Mouse (Mus musculus) frontal cortex, postnatal 36 days (tissue): ENCODE results near the gene Lims1.

Experiments
- DNase-seq, 2 experiments: peaks; one replicate each; pipeline ENCODE4 v3.0.0; 2022; ENCODE audit warnings: low spot score in 2 of 2

The Lims1 gene

DNA sequence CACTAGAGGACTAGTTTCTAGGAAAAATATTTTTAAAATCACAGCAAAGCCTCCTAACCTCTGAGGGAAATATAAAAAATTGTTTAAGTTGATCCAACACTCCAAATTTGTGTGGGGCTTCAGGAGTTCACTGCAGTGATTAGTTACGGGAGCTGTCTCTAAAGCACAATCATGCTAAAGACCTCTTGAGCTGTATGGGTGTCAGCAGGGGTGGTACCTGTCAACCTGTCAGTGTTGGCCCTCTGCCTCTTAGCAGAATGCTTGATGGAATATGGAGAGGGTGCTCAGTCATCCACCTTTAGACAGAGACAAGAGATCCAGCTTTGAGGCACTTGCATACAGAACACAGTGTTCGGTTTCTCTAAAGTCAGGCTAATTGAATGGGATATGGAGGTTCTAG lies 60.5 kb downstream of the Lims1 start:
- DNase-seq = no peak

DNA sequence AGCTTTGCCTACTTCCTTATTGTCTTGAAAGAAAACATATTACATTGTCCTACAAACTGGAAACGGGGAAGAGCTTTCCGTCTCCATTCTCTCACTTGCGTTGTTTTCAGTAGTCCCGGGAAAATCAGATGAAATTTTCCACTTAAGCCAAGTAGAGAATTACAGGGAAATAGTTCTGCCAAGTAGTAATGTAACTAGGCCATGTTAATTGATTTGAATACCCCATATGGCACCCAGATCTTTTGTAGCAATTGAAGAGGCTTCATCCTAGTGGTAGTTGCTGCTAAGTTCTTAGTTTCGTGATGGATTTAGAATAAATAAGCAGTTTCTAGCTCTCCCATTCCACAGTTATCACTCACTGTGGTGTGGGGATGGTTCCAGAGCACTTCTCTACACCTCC lies 62.4 kb downstream of the Lims1 start:
- DNase-seq = no peak

- no peak for DNase-seq
Observed at GRCm38 (mm10) chr10:58386997-58387396, 63.7 kb downstream of the Lims1 start.

- DNase-seq = no peak
Observed at GRCm38 (mm10) chr10:58388648-58389047, 65.4 kb downstream of the Lims1 start.

GRCm38 (mm10) chr10:58389151-58389550 lies 65.9 kb downstream of the Lims1 start:
- DNase-seq = no peak

DNA sequence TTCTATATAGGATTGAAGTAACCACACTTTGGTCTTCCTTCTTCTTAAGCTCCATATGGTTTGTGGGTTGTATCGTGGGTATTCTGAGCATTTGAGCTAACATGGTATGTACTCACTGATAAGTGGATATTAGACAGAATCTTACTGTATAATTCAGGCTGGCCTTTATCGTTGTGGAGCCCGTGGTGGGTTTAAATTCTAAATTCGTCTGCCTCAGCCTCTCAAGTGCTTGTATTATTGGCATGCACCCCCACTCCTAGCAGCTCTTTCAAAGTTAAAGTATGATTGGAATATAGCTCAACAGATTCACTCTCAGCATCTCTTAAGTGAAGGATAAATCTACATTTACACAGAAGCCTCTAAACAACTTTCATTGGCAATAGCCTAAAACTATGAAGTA lies 69.2 kb downstream of the Lims1 start:
- peak in 1 of 2 experiments; percentile 65 for DNase-seq

GRCm38 (mm10) chr10:58393026-58394014 lies 70.1 kb downstream of the Lims1 start:
- DNase-seq = no peak

DNA sequence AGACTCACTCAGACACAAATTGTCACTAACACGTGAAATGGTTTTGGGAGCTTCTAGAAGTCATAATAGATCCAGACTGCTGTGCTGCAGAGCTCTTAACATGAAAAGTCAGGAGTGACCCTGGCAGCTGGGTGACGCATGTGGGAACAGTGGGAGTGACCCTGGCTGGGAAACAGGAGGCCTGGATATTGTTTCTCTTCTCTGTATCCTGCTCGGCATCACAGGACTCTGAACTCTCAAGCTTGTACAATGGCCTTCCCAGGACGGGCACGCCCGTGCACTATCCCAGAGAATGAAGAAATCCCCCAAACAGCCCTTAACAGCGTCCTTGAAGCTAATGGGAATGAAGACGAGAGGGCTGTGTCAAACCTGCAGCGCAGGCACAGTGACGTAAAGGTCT lies 70.9 kb downstream of the Lims1 start:
- no peak for DNase-seq

GRCm38 (mm10) chr10:58395315-58395714 lies 72.0 kb downstream of the Lims1 start:
- no peak for DNase-seq

- no peak for DNase-seq
Observed at GRCm38 (mm10) chr10:58395723-58396122, 72.5 kb downstream of the Lims1 start.

DNA sequence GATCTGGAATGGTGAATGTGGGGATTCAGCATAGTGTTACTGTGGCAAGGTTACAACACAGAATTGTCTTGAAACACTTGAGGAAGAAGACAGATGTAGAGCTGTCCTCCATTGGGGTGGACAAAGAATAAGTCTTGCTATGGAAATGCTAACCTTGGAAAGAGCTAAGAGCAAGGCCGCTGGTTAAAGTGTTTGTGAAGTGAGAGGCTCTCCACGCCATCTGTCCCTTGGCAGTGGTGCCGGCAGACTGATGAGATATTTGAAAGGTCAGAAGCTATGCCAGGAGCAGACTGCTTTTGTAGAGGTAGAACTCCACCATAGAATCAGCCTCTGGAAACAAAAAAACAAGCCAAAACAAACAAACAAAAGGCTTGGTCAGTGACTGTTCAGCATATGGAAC lies 73.3 kb downstream of the Lims1 start:
- DNase-seq = no peak

DNA sequence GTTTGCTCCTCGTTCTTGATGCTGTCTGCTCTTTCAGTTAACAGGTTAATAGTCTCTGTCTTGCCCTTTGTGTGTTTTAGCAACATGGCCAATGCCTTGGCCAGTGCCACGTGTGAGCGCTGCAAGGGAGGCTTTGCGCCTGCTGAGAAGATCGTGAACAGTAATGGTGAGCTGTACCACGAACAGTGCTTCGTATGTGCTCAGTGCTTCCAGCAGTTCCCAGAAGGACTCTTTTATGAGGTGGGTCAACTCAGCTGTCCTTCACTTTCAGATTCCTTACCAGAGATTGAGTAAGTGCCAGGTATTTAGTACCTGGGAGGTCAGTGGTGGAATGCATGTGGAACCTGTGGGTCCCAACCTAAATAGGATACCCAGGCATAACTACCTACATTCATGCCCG lies 75.7 kb downstream of the Lims1 start:
- DNase-seq = no peak

DNA sequence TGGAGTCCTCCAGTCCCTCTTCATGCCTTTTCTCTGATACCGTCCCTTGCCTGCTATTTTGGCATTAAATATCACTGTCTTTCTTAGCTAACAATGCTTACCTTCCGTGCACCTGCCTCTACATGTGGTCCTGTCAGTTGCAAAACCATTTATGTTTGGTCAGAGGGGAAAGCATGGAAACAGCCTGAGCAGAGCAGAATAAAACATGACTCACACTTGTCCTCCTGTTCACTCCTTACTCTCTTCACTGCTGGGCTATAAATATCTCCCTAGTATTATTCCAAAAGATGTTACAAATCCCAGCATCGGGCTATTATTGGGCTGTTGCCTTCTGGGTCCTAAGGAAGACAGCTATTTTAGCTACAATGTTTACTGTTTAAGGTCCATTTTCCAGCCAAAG lies 78.6 kb downstream of the Lims1 start:
- no peak for DNase-seq

DNA sequence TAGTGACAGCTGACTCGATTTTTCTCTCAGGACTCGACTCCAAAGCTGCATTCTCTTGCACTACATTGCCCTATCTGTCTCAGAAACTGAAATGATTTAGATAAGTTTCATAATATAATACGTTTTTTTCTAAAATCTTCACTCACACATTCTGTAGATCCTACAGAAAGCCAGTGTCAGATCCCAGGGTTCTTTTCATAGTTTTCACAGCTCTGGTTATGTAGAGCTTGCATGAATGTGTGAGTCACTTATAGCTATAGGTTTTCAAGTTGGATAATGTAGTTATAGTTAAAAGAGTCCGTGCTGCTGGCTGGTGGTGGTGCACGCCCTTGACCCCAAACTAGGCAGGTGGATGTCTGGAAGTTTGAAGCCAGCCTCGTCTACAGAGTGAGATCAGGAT lies 81.4 kb downstream of the Lims1 start:
- no peak for DNase-seq

- no peak for DNase-seq
Observed at GRCm38 (mm10) chr10:58405285-58405948, 82.2 kb downstream of the Lims1 start.

DNA sequence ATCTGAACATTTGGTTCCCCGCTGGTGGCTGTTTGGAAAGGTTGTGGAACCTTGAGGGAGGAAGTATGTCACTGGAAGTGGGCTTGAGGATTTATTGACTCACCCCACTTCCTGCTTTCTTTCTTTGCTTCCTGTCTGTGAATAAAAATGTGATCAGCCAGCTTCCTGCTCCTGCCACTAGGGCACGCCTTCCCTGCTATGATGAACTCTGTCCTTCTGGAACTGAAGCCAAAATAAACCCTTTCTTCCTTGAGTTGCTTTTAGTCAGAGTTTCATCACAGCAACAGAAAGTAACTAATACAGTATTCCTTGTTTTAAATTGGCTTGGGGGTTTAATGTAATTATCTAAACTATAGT lies 82.7 kb downstream of the Lims1 start:
- no peak for DNase-seq

DNA sequence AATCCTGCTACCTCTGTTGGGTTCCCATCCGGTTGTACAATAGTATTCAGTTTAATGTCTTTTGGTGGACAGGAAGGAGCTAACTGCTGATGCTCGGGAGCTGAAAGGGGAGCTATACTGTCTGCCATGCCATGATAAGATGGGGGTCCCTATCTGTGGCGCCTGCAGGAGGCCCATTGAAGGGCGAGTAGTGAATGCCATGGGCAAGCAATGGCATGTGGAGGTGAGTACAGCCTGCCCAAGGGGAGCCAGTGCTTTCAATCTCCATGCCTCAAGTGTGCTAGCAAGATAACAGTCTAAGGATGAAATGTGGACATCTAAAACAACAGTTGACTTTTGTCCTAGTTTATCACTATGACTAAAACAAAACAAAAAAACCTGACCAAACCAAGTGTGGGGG lies 89.1 kb downstream of the Lims1 start:
- no peak for DNase-seq

- DNase-seq = no peak
Observed at GRCm38 (mm10) chr10:58412852-58413251, 89.6 kb downstream of the Lims1 start.

DNA sequence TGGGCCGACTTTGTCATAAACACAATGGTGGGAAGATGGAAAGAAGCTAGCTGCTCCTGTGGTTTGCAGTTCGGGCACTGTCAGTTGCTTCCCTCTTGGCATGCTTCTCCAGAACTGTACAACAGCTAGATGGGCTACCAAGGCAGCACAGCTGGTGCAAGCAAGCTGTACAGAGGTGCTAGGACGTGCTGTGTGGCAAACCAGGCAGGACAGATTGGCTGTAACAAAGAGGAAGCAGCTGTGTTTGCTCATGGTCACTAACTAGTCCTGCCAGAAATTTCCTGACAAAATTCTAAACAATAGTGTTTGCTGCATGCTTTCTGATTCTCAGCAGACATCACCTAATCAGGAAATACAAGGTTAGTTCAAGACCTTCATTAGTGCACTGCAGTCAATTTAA lies 93.4 kb downstream of the Lims1 start:
- no peak for DNase-seq

- no peak for DNase-seq
Observed at GRCm38 (mm10) chr10:58418290-58418971, 95.2 kb downstream of the Lims1 start.

GRCm38 (mm10) chr10:58427930-58428329 lies 104.7 kb downstream of the Lims1 start:
- no peak for DNase-seq

GRCm38 (mm10) chr10:58445850-58446249 lies 122.6 kb downstream of the Lims1 start:
- peak in 1 of 2 experiments; percentile 24 for DNase-seq
